Comparison of ENCODE assay signal across 23 mouse cellular contexts in genomic region chr6:11353599-11353998, GRCm38 (mm10).
"Had no signal": no experiment of that assay in that cellular context is flagged by ENCODE, and none has a peak within 500 bp of the region (broad histone marks: within the 10 kb centered on the region; RNA-seq: fewer than 3 reads in every experiment).

No protein-coding gene starts in this region.

- ATAC-seq: intestine, postnatal 0 days; liver, postnatal 0 days; midbrain, embryonic 15.5 days had no signal

- H3K9ac ChIP-seq: kidney, embryonic 15.5 days; limb, embryonic 12.5 days; limb, embryonic 15.5 days; liver, embryonic 14.5 days; liver, postnatal 0 days; lung, embryonic 15.5 days; midbrain, embryonic 12.5 days; midbrain, embryonic 15.5 days; neural tube, embryonic 12.5 days; neural tube, embryonic 15.5 days; stomach, embryonic 15.5 days had no signal

- H3K36me3 ChIP-seq: kidney, embryonic 15.5 days; limb, embryonic 12.5 days; limb, embryonic 15.5 days; lung, embryonic 15.5 days; midbrain, embryonic 12.5 days; midbrain, embryonic 15.5 days; neural tube, embryonic 12.5 days; neural tube, embryonic 15.5 days; stomach, embryonic 15.5 days had no signal

- H3K4me1 ChIP-seq: kidney, embryonic 15.5 days; limb, embryonic 12.5 days; limb, embryonic 15.5 days; lung, embryonic 15.5 days; midbrain, embryonic 12.5 days; midbrain, embryonic 15.5 days; neural tube, embryonic 12.5 days; neural tube, embryonic 15.5 days; stomach, embryonic 15.5 days had no signal

- H3K9me3 ChIP-seq: kidney, embryonic 15.5 days; limb, embryonic 12.5 days; limb, embryonic 15.5 days; lung, embryonic 15.5 days; midbrain, embryonic 12.5 days; midbrain, embryonic 15.5 days; neural tube, embryonic 12.5 days; neural tube, embryonic 15.5 days; stomach, embryonic 15.5 days had no signal

- H3K27ac ChIP-seq: kidney, embryonic 15.5 days; left cerebral cortex, adult 2 months; limb, embryonic 12.5 days; limb, embryonic 15.5 days; liver, embryonic 14.5 days; lung, embryonic 15.5 days; macrophage; midbrain, embryonic 12.5 days; midbrain, embryonic 15.5 days; neural tube, embryonic 12.5 days; neural tube, embryonic 15.5 days; stomach, embryonic 15.5 days had no signal

- DNase-seq: kidney, adult 2 months; kidney, postnatal 10 days; kidney, postnatal 36 days; liver, postnatal 0 days; right cerebral cortex, adult 18-20 months; right cerebral cortex, postnatal 14 days; spleen, adult 18-20 months; thymus, adult 18-20 months; thymus, postnatal 36 days had no signal

- H3K27me3 ChIP-seq: kidney, embryonic 15.5 days; limb, embryonic 12.5 days; limb, embryonic 15.5 days; lung, embryonic 15.5 days; midbrain, embryonic 12.5 days; midbrain, embryonic 15.5 days; neural tube, embryonic 12.5 days; neural tube, embryonic 15.5 days; stomach, embryonic 15.5 days had no signal

- H3K4me2 ChIP-seq: kidney, embryonic 15.5 days; limb, embryonic 12.5 days; limb, embryonic 15.5 days; liver, embryonic 11.5 days; lung, embryonic 15.5 days; midbrain, embryonic 12.5 days; midbrain, embryonic 15.5 days; neural tube, embryonic 12.5 days; neural tube, embryonic 15.5 days; stomach, embryonic 15.5 days had no signal

- H3K4me3 ChIP-seq: kidney, embryonic 15.5 days; left cerebral cortex, adult 2 months; limb, embryonic 12.5 days; limb, embryonic 15.5 days; lung, embryonic 15.5 days; midbrain, embryonic 12.5 days; midbrain, embryonic 15.5 days; neural tube, embryonic 12.5 days; neural tube, embryonic 15.5 days; stomach, embryonic 15.5 days had no signal
